In the genomic region with DNA sequence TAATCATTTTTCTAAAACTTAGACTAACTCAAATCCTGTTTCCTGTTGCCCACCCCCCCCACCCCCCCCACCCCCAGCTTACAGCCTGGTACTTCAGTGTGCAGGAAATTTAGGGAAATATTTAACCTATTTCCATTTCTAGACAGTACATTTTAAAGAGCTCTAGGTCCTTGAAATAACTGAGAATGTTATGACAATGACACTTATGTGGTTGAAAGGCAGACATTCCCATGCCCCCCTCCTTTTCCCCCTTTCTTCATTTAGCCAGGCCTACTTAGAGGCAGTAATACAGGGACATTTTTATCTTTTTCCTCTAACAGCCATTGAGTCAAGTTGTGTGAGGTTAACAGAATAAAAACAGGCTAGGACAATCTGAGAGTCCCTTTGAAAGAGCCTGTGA, we compare ENCODE assay signal across 24 mouse cellular contexts. TPM values are rescaled to one million over a fixed set of nuclear protein-coding genes. Genes with fewer than 3 reads are reported as not detected.
DNase-seq lines count a peak whose midpoint lies in the region; ATAC-seq and TF ChIP-seq lines count a peak whose summit lies in the region.
"Had no signal": no experiment of that assay in that cellular context is flagged by ENCODE, and none has a peak within 500 bp of the region (broad histone marks: within the 10 kb centered on the region; RNA-seq: fewer than 3 reads in every experiment).

No protein-coding gene starts in this region.

- peak; percentile 21; the same call in 1 of the 2 replicates for ATAC-seq in lung, embryonic 14.5 days (ENCODE audit: insufficient read depth)
- peak; percentile 61 for ATAC-seq in lung, embryonic 16.5 days (ENCODE audit: low read depth)
- ATAC-seq: activated CD4-positive, CD25-positive, alpha-beta regulatory T cell, adult 4 months; CD4-positive, CD25-positive, alpha-beta regulatory T cell, adult 4 months; forebrain, embryonic 13.5 days; forebrain, embryonic 15.5 days; Patski had no signal

- H3K9ac ChIP-seq in lung, embryonic 14.5 days: no peak overlapping the region
- no peak overlapping the region for H3K9ac ChIP-seq in lung, embryonic 16.5 days (ENCODE audit: low read length)
- H3K9ac ChIP-seq: embryonic facial prominence, embryonic 12.5 days; forebrain, embryonic 13.5 days; forebrain, embryonic 15.5 days had no signal

- H3K4me3 ChIP-seq in lung, embryonic 14.5 days (ENCODE audit: low read depth, low read length): no peak overlapping the region
- no peak overlapping the region for H3K4me3 ChIP-seq in lung, adult 2 months (replicated peaks; ENCODE audit: extremely low read depth, low read depth, low read length)
- H3K4me3 ChIP-seq in lung, embryonic 16.5 days (ENCODE audit: low read length): no peak overlapping the region
- H3K4me3 ChIP-seq: embryonic facial prominence, embryonic 10.5 days; embryonic facial prominence, embryonic 12.5 days; forebrain, embryonic 13.5 days; forebrain, embryonic 15.5 days had no signal

- H3K27me3 ChIP-seq in lung, embryonic 14.5 days (ENCODE audit: insufficient read depth, low read length): no peaks in the 10 kb centered on the region
- H3K27me3 ChIP-seq in lung, embryonic 16.5 days (ENCODE audit: control insufficient read depth, insufficient read depth, low read depth, low read length): no peaks in the 10 kb centered on the region
- H3K27me3 ChIP-seq: CH12.LX; embryonic facial prominence, embryonic 12.5 days; forebrain, embryonic 13.5 days; forebrain, embryonic 15.5 days; Patski had no signal

- no peak for TF ChIP-seq POLR2A in lung, adult 2 months (IDR thresholded peaks at IDR 0.05; ENCODE audit: borderline replicate concordance, extremely low read depth, low read depth, low read length)

- no peaks in the 10 kb centered on the region for H3K4me1 ChIP-seq in lung, embryonic 14.5 days (ENCODE audit: insufficient read depth)
- no peaks in the 10 kb centered on the region for H3K4me1 ChIP-seq in lung, adult 2 months (ENCODE audit: control insufficient read depth, insufficient read depth, low read length)
- no peaks in the 10 kb centered on the region for H3K4me1 ChIP-seq in lung, embryonic 16.5 days (replicated peaks; ENCODE audit: control insufficient read depth, insufficient read depth, low read length)
- H3K4me1 ChIP-seq: embryonic facial prominence, embryonic 10.5 days; embryonic facial prominence, embryonic 12.5 days; forebrain, embryonic 15.5 days had no signal

- DNase-seq in lung, embryonic 14.5 days: peak; percentile 2
- DNase-seq in lung, adult 2 months: no peak
- no peak for DNase-seq in lung, postnatal 14 days
- DNase-seq in lung, postnatal 25 days (ENCODE audit: low spot score): peak; percentile 12
- no peak for DNase-seq in lung, postnatal 10 days
- DNase-seq: adrenal gland, adult 8-10 months; adrenal gland, postnatal 14 days; adrenal gland, postnatal 36 days; B cell, adult 2 months; cerebellum, adult 11-12 months; cerebellum, adult 2 months; cerebellum, adult 9-10 months; cerebellum, postnatal 10 days; cerebellum, postnatal 25 days had no signal

- H3K4me2 ChIP-seq in lung, embryonic 14.5 days: no peak overlapping the region
- no peak overlapping the region for H3K4me2 ChIP-seq in lung, embryonic 16.5 days (ENCODE audit: low read depth, low read length)
- H3K4me2 ChIP-seq: embryonic facial prominence, embryonic 12.5 days; forebrain, embryonic 13.5 days; forebrain, embryonic 15.5 days had no signal

- H3K36me3 ChIP-seq in lung, embryonic 14.5 days (ENCODE audit: insufficient read depth): no peaks in the 10 kb centered on the region
- H3K36me3 ChIP-seq in lung, embryonic 16.5 days (ENCODE audit: control insufficient read depth, insufficient read depth, low read length): no peaks in the 10 kb centered on the region
- H3K36me3 ChIP-seq: embryonic facial prominence, embryonic 10.5 days; embryonic facial prominence, embryonic 12.5 days; forebrain, embryonic 15.5 days; G1E had no signal

- no peaks in the 10 kb centered on the region for H3K9me3 ChIP-seq in lung, embryonic 14.5 days (ENCODE audit: low read depth, low read length)
- H3K9me3 ChIP-seq in lung, embryonic 16.5 days (ENCODE audit: control insufficient read depth, low read length): no peaks in the 10 kb centered on the region
- H3K9me3 ChIP-seq: embryonic facial prominence, embryonic 10.5 days; embryonic facial prominence, embryonic 12.5 days; forebrain, embryonic 13.5 days; forebrain, embryonic 15.5 days; G1E had no signal

- no peak for TF ChIP-seq CTCF in lung, embryonic 14.5 days (IDR thresholded peaks at IDR 0.05; ENCODE audit: low read depth)
- no peak for TF ChIP-seq CTCF in lung, adult 2 months (IDR thresholded peaks at IDR 0.05; ENCODE audit: insufficient read depth, low read length)

- H3K27ac ChIP-seq in lung, embryonic 14.5 days (ENCODE audit: low read depth): no peak overlapping the region
- no peak overlapping the region for H3K27ac ChIP-seq in lung, embryonic 16.5 days (ENCODE audit: low read length)
- H3K27ac ChIP-seq: embryonic facial prominence, embryonic 10.5 days; embryonic facial prominence, embryonic 12.5 days; forebrain, embryonic 13.5 days; forebrain, embryonic 15.5 days had no signal

RNA-seq across cellular contexts. Expression of a gene that starts 46.1 kb away (rescaled TPM):
- polyA plus RNA-seq in lung, embryonic 14.5 days (2014; fragmentation: Nextera tagmentation; extraction: Ambion mirVana): 13.8 and 15.3 TPM in 2 replicates
- 5.5 and 7.1 TPM in 2 replicates for polyA plus RNA-seq in lung, adult 2 months (2012; rRNA removed)
- 10.2 and 10.4 TPM in 2 replicates for polyA plus RNA-seq in lung, embryonic 16.5 days (2015; fragmentation: Nextera tagmentation; extraction: Ambion mirVana)

Comparison
In these comparisons a context has a peak if more than half of its experiments do, and no peak if none do; other contexts are left out.
1. DNase-seq: peak in lung, embryonic 14.5 days (single experiment) and lung, postnatal 25 days (single experiment); none in lung, adult 2 months (single experiment), lung, postnatal 14 days (single experiment) and lung, postnatal 10 days (single experiment).